In genomic region chr3:149353958-149354357, GRCm38 (mm10) we compare ENCODE assay signal across 22 mouse cellular contexts.
DNase-seq lines count a peak whose midpoint lies in the region; ATAC-seq and TF ChIP-seq lines count a peak whose summit lies in the region.
"Had no signal": no experiment of that assay in that cellular context is flagged by ENCODE, and none has a peak within 500 bp of the region (broad histone marks: within the 10 kb centered on the region; RNA-seq: fewer than 3 reads in every experiment).

No protein-coding gene starts in this region.

- H3K27me3 ChIP-seq in heart, adult 2 months (ENCODE audit: control insufficient read depth, insufficient read depth, low read length), result no peaks in the 10 kb centered on the region
- H3K27me3 ChIP-seq in heart, embryonic 12.5 days (replicated peaks), result no peaks in the 10 kb centered on the region
- H3K27me3 ChIP-seq in hindbrain, embryonic 11.5 days (ENCODE audit: control insufficient read depth, insufficient read depth, low read length), result no peaks in the 10 kb centered on the region
- H3K27me3 ChIP-seq: megakaryocyte, embryonic 14.5 days; neural tube, embryonic 12.5 days; stomach, embryonic 15.5 days had no signal

- no peak for TF ChIP-seq POLR2A in heart, adult 2 months (IDR thresholded peaks at IDR 0.05; ENCODE audit: insufficient read depth, low read depth, low read length)

- H3K9me3 ChIP-seq in heart, embryonic 12.5 days (replicated peaks), result no peaks in the 10 kb centered on the region
- no peaks in the 10 kb centered on the region for H3K9me3 ChIP-seq in hindbrain, embryonic 11.5 days (ENCODE audit: control insufficient read depth, low read length)
- H3K9me3 ChIP-seq: midbrain, embryonic 13.5 days; neural tube, embryonic 12.5 days; stomach, embryonic 15.5 days had no signal

- peak; percentile 31; the same call in 1 of the 2 replicates for ATAC-seq in frontal cortex, adult (ENCODE audit: low TSS enrichment)
- ATAC-seq in heart, embryonic 12.5 days (ENCODE audit: insufficient number of reproducible peaks, low FRiP score), result no peak
- no peak for ATAC-seq in hindbrain, embryonic 11.5 days (ENCODE audit: low FRiP score)
- ATAC-seq: forebrain, postnatal 0 days; inflammation-experienced regulatory T-cells, adult 6 months; midbrain, embryonic 13.5 days had no signal

- H3K4me2 ChIP-seq in heart, embryonic 12.5 days, result no peak overlapping the region
- H3K4me2 ChIP-seq in hindbrain, embryonic 11.5 days (replicated peaks; ENCODE audit: low read depth, low read length), result no peak overlapping the region
- H3K4me2 ChIP-seq: hindbrain, embryonic 14.5 days; lung, embryonic 14.5 days; midbrain, embryonic 13.5 days; neural tube, embryonic 12.5 days; stomach, embryonic 15.5 days had no signal

- H3K4me3 ChIP-seq in heart, adult 2 months, result no peak overlapping the region
- H3K4me3 ChIP-seq in heart, embryonic 12.5 days, result no peak overlapping the region
- H3K4me3 ChIP-seq in hindbrain, embryonic 11.5 days (ENCODE audit: low read depth, low read length), result no peak overlapping the region
- H3K4me3 ChIP-seq: left cerebral cortex, adult 2 months; megakaryocyte, embryonic 14.5 days; midbrain, embryonic 13.5 days; neural tube, embryonic 12.5 days; stomach, embryonic 15.5 days had no signal

- intact Hi-C loops in heart, adult 2 months (cut with DNase I), result loop anchor here (2.0 to 10.0 kb wide), 2 partner anchors 91 to 151 kb away; no protein-coding TSS in a partner anchor
- intact Hi-C loops in heart, postnatal 10 days (cut with DNase I), result loop anchor here (2.0 kb wide), 1 partner anchor 91 kb away; no protein-coding TSS in a partner anchor

- DNase-seq in frontal cortex, postnatal 14 days (ENCODE audit: low spot score in 2 of 2), result no peak
- DNase-seq in heart, adult 2 months, result peak in 1 of 2 experiments; percentile 57
- DNase-seq in heart, postnatal 10 days, result peak; percentile 68 to 73
- no peak for DNase-seq in hindbrain, embryonic 11.5 days (ENCODE audit: low spot score)
- DNase-seq in embryo, embryonic 9.5 days (ENCODE audit: extremely low spot score), result no peak
- DNase-seq: cerebellum, adult 9-11 months; forebrain, postnatal 0 days; kidney, adult 2 months; lung, embryonic 14.5 days; right cerebral cortex, postnatal 14 days; thymus, postnatal 25 days had no signal

- H3K36me3 ChIP-seq in heart, adult 2 months (ENCODE audit: control insufficient read depth, insufficient read depth, low read length), result peaks cover 2% of the 10 kb centered on the region; the same call in 1 of the 2 replicates
- no peaks in the 10 kb centered on the region for H3K36me3 ChIP-seq in heart, embryonic 12.5 days
- no peaks in the 10 kb centered on the region for H3K36me3 ChIP-seq in hindbrain, embryonic 11.5 days (ENCODE audit: control insufficient read depth, insufficient read depth, low read length)
- H3K36me3 ChIP-seq: midbrain, embryonic 13.5 days; neural tube, embryonic 12.5 days; stomach, embryonic 15.5 days had no signal

- H3K9ac ChIP-seq in heart, adult 2 months (ENCODE audit: low read depth, low read length), result no peak overlapping the region
- H3K9ac ChIP-seq in heart, embryonic 12.5 days, result no peak overlapping the region
- no peak overlapping the region for H3K9ac ChIP-seq in hindbrain, embryonic 11.5 days (ENCODE audit: low read depth, low read length)
- H3K9ac ChIP-seq: forebrain, postnatal 0 days; hindbrain, embryonic 14.5 days; liver, embryonic 14.5 days; lung, embryonic 14.5 days; midbrain, embryonic 13.5 days; neural tube, embryonic 12.5 days; stomach, embryonic 15.5 days had no signal

- no peak for TF ChIP-seq EP300 in heart, adult 2 months (IDR thresholded peaks at IDR 0.05; ENCODE audit: insufficient read depth, low read depth, low read length)

- 61% methylated on average over 5 of the region's 5 CpGs for WGBS in heart, adult 2 months
- WGBS in heart, embryonic 12.5 days, result 38% methylated on average over 5 of the region's 5 CpGs
- 90% methylated on average over 5 of the region's 5 CpGs for WGBS in hindbrain, embryonic 11.5 days

- TF ChIP-seq CTCF in heart, adult 2 months (IDR thresholded peaks at IDR 0.05), result no peak

- peaks cover 4% of the 10 kb centered on the region; the same call in 1 of the 2 replicates for H3K4me1 ChIP-seq in heart, adult 2 months (ENCODE audit: control insufficient read depth, insufficient read depth, low read length)
- H3K4me1 ChIP-seq in heart, embryonic 12.5 days (replicated peaks), result peaks cover 23% of the 10 kb centered on the region
- no peaks in the 10 kb centered on the region for H3K4me1 ChIP-seq in hindbrain, embryonic 11.5 days (replicated peaks; ENCODE audit: control insufficient read depth, insufficient read depth, low read length)
- H3K4me1 ChIP-seq: megakaryocyte, embryonic 14.5 days had no signal

- peak overlapping the region; percentile 73 for H3K27ac ChIP-seq in heart, adult 2 months
- H3K27ac ChIP-seq in heart, embryonic 12.5 days (ENCODE audit: poor library complexity, severe bottlenecking), result peak overlapping the region; percentile 66
- H3K27ac ChIP-seq in hindbrain, embryonic 11.5 days (ENCODE audit: low read depth, low read length), result no peak overlapping the region
- H3K27ac ChIP-seq: hindbrain, embryonic 14.5 days; kidney, postnatal 0 days; left cerebral cortex, adult 2 months; liver, embryonic 14.5 days; midbrain, embryonic 13.5 days; neural tube, embryonic 12.5 days; stomach, embryonic 15.5 days had no signal

- no peaks in the 10 kb centered on the region for H3K79me2 ChIP-seq in heart, adult 2 months (replicated peaks; ENCODE audit: control insufficient read depth, insufficient read depth, low read length)

Comparison
In these comparisons a context has a peak if more than half of its experiments do, and no peak if none do; other contexts are left out.
1. DNase-seq: peak in heart, postnatal 10 days (2 of 2); none in frontal cortex, postnatal 14 days (0 of 2), hindbrain, embryonic 11.5 days (single experiment) and embryo, embryonic 9.5 days (single experiment).